Mouse (Mus musculus): ENCODE measurements around the gene Gpr63. TPM values are rescaled to one million over a fixed set of nuclear protein-coding genes. Genes with fewer than 3 reads are reported as not detected.

The Gpr63 gene
- polyA plus RNA-seq, 1 experiment from 2014 or later = 0.21 TPM

Other genes starting within 250 kb of the Gpr63 start
- gene Klhl32, start 115.3 kb upstream of the Gpr63 start, polyA plus RNA-seq (2016; fragmentation: Nextera tagmentation; extraction: Ambion mirVana) = 0.17 and 0.24 TPM in 2 replicates
- 57.7 and 59.8 TPM in 2 replicates for gene Ndufaf4, start 68.3 kb upstream of the Gpr63 start, polyA plus RNA-seq (2016; fragmentation: Nextera tagmentation; extraction: Ambion mirVana)

Data from liver, embryonic 12.5 days (tissue).